Mouse (Mus musculus) forelimb bud, embryonic 11.5 days (tissue): ENCODE measurements at regions not wholly inside any gene's neighbourhood (a gene's known extent, or its start where the extent isn't known, plus 50 kb on each side); places are given as distances from the start of the nearest gene placed in this dataset.

Experiments used
- DNase-seq: peaks from one replicate; pipeline ENCODE4 v3.0.0-alpha.2; 2012; ENCODE audit warnings: low read depth, low spot score

DNA sequence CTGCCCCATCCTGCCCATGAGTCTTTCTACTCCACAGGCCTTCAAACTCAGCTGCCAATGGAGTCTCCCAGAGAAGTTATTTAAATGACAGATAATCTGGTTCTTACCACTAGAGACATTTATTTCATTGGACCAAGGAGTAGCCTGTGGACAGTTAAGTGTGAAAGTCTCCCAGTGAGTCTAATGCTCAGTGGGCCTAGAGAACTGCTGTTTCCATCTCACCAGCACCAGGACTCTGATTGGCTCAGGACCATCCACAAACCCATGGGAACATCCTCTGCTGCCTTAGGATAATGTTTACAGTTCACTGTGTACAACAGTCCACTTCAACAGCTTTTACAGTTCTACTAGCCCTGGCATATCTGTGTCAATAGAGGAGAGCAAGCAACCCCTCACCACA lies 198.6 kb upstream of the Tle3 start:
- no peak for DNase-seq

DNA sequence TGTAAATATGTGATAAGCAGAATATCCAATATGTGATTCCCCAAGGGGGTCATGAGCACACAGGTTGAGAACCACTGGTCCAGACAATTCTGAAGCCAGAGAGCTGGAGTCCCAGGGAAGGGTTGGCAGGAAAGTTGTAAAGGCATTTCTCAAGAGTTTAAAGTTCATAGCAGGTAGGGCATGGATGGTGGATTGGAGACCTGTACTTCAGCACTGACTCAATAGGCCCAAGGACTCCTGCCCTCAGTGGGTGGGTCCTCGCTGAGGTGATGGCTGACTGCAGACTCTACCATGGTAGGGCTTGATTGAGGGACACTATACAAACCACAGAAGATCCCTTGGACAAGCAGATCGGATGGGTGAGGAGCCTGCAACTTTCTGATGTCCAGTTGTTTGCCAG lies 196.8 kb upstream of the Tle3 start:
- DNase-seq, result no peak

- DNase-seq, result no peak
Measured at GRCm38 (mm10) chr9:61176856-61177255, 195.3 kb upstream of the Tle3 start.

- DNase-seq, result no peak
Measured at GRCm38 (mm10) chr9:61186541-61187420, 185.4 kb upstream of the Tle3 start.

GRCm38 (mm10) chr9:61187713-61188399 lies 184.3 kb upstream of the Tle3 start:
- no peak for DNase-seq

DNA sequence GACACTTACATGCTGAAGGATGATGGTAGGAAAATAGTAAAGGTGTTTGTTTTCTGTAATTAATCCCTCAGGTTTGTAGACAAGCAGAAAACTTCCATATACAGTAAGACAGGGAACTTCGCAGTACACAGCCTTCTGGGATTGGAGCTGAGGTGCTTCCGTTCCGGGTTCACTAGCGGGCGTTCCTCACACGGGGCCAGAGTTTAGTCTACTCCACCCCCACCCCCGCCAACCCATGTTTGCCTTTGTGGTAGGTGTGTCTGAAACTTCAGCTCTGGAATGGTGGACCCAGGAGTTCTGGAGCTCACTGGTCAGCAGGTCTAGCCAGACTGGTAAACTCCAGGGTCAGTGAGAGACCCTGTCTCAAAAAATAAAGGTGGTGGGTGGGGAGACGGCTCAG lies 182.9 kb upstream of the Tle3 start:
- DNase-seq, result no peak

DNA sequence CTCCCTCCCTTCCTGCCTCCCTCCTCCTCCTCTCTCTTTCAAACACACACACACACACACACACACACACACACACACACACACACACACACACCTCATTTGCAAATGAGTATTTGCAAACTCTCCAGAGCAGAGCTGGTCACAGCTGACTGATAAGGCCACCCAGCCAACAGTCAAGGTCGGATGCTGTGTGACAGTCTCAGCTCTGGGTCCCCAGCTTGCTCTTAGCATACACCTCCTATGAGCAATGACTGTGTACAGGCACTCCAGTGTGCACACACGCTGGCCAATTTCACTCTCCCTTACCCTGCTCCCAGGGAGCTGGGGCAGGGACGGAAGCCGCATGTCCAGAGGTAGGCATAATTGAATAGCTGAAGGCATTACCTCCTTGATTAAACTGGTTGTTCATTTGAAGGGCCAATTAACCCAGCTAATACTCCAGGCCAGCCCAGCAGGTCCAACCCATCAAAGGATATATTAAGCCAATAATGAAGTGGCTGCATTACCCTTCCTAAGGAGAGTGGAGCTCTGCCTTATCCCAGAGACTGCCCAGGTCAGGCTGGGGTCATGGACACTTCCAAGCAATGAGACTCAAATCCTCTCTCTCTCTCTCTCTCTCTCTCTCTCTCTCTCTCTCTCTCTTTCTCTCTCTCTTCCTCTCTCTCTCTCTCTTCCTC lies 173.0 kb upstream of the Tle3 start:
- peak; percentile 42 for DNase-seq

GRCm38 (mm10) chr9:61199891-61200290 lies 172.3 kb upstream of the Tle3 start:
- DNase-seq, result no peak

- DNase-seq, result no peak
Measured at GRCm38 (mm10) chr9:61200295-61200955, 171.7 kb upstream of the Tle3 start.

GRCm38 (mm10) chr9:61205049-61205448 lies 167.1 kb upstream of the Tle3 start:
- DNase-seq, result no peak

DNA sequence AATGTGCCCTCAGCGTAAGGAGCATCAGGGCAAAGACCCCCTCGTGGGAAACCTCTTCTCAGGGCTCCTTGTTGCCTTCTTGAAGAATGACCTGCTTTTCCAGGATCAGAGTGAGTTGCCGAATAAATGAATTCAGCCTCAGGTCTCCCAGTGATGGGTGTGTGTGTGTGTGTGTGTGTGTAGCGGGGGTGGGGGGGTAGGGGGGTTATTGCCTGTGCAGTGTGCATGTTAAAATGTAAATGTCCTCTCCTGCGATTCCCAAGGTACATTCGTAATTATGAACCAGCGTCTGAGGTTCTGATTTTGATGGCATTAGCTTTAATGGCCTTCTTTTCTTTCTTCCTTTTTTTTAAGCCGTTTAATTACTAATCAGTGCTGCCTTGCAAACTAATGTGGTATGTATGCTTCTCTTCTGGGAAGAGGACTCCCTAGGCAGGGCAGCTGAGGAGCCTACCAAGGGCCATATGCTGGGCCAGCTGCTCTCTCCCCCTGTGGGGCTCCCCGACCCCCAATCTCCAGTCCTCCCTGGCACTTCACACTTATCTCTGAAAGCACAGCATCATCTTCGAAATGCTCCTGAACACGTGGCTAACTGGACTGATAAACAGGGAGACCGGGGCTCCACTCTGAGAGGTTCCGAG lies 165.3 kb upstream of the Tle3 start:
- no peak for DNase-seq

- DNase-seq, result no peak
Measured at GRCm38 (mm10) chr9:61207423-61208150, 164.6 kb upstream of the Tle3 start.

DNA sequence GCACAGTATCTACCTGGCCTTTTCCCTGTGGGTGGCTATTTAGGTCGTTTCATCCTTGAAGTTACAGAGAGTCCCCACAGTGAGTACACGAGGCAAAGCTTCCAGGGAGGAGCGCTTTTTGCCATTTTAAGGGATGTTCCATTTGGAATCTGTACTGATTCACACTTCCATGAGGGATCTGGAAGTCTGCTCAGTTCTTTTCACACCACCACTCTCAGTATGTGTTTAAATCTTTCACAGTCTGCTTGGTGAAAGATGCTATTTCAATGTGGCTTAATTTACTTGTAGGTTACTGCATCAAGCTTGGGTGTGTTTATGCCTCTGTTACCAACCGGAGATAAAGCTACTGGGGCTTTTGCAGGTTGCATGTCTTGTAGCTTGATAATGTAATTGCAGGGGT lies 160.5 kb upstream of the Tle3 start:
- DNase-seq, result no peak

GRCm38 (mm10) chr9:61214943-61215342 lies 157.2 kb upstream of the Tle3 start:
- DNase-seq, result no peak

DNA sequence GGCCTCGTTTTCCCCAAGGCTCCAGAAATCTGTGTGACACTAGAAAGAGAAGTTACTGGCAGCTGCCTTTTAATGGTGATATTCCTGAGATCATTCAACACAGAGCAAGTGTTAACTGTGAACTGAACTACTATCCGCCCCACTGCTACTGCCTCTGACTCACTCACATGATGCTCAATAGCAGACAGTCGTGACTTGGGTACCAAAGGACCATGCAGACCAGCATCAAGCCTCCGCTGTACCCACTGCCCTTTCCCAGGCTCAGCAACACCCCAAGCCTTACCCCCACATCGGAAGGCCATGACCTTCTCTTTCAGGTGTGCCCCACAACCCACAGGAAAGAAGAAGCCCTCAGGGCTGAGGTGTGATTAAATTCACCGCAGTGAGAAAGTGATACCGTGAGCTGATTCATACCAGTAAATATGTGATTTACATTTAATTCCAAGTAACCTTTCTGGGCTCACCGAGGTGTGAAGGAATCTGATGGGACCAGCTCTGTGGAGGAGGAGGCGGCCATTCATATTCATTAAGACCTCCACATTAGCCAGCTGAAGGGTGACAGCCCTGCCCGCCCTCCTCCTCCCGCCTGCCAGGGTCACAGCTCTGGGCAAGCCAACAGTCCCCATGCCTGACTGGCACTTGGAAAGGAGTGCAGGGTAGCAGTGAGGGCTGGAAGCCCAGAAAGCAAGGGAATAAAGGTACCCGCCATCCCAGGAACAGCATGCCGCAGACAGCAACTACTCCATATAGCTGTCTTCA lies 156.0 kb upstream of the Tle3 start:
- DNase-seq, result no peak

GRCm38 (mm10) chr9:61220017-61220416 lies 152.1 kb upstream of the Tle3 start:
- DNase-seq, result no peak

- no peak for DNase-seq
Measured at GRCm38 (mm10) chr9:61222212-61223003, 149.8 kb upstream of the Tle3 start.

DNA sequence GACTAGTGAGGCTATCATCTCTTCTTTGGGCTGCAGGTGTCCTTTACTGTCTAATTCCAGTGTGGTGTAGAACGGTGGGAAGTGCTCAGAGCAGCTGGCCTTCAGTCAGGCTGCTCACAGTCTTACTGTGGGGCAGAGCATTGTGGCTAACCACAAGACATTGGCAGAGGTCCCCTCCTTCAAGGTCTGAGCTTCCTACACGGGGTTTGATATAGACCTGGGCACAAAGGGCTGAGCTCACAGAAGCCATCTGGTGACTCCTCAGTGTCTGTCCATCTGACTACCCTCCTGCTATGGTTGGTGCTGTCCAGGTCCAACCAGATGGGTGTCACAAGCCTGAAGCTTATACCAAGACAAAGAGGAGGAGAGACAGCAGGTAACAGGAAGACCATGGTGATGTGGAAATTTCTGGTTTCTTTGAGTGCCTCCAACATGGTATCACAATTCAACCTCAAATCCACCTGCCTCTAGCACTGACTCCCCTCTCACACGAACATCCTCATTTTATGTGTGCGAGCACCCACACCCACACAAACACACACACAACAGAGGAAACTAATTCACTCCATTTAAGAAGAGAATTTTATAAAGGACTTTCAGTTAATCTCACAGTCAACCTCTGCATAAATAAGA lies 147.0 kb upstream of the Tle3 start:
- no peak for DNase-seq

DNA sequence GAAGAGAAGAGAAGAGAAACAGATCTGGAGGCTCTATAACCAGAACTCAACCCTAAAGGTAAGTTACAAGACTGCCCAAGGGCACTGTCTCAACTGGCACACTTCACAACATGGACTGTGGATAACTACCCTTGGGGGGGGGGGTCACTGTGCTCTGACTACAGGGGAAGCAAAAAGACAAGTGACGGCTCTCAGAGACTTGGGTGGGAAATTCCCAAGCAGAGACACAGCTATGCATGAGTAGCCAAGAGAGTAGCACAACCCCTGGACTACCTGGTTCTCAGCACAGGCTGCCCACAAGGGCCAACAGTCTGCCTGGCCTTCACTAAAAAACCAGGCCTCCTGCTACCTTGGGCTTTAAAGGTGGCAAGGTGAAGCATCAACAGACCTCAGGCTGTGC lies 146.3 kb upstream of the Tle3 start:
- no peak for DNase-seq
